ENCODE assay signal across 25 mouse cellular contexts in genomic region chr2:50337596-50337995, GRCm38 (mm10).
"Had no signal": no experiment of that assay in that cellular context is flagged by ENCODE, and none has a peak within 500 bp of the region (broad histone marks: within the 10 kb centered on the region; RNA-seq: fewer than 3 reads in every experiment).

No protein-coding gene starts in this region.

- H3K4me2 ChIP-seq: heart, embryonic 11.5 days; heart, embryonic 13.5 days; heart, embryonic 15.5 days; hindbrain, embryonic 13.5 days; hindbrain, embryonic 15.5 days; limb, embryonic 13.5 days; limb, embryonic 15.5 days; liver, embryonic 12.5 days had no signal

- H3K4me3 ChIP-seq: heart, adult 2 months; heart, embryonic 13.5 days; heart, embryonic 15.5 days; hindbrain, embryonic 13.5 days; hindbrain, embryonic 15.5 days; limb, embryonic 13.5 days; limb, embryonic 15.5 days; liver, embryonic 12.5 days had no signal

- H3K4me1 ChIP-seq: heart, embryonic 13.5 days; heart, embryonic 15.5 days; hindbrain, embryonic 13.5 days; hindbrain, embryonic 15.5 days; limb, embryonic 13.5 days; limb, embryonic 15.5 days; liver, embryonic 12.5 days had no signal

- H3K27me3 ChIP-seq: heart, embryonic 13.5 days; heart, embryonic 15.5 days; hindbrain, embryonic 13.5 days; hindbrain, embryonic 15.5 days; limb, embryonic 13.5 days; limb, embryonic 15.5 days; liver, embryonic 12.5 days had no signal

- H3K9me3 ChIP-seq: heart, embryonic 13.5 days; heart, embryonic 15.5 days; hindbrain, embryonic 13.5 days; hindbrain, embryonic 15.5 days; limb, embryonic 13.5 days; limb, embryonic 15.5 days; liver, embryonic 12.5 days had no signal

- ATAC-seq: hindbrain, postnatal 0 days; intestine, postnatal 0 days; liver, embryonic 12.5 days had no signal

- H3K9ac ChIP-seq: heart, embryonic 13.5 days; heart, embryonic 15.5 days; hindbrain, embryonic 13.5 days; hindbrain, embryonic 15.5 days; limb, embryonic 13.5 days; limb, embryonic 15.5 days; liver, embryonic 12.5 days; liver, embryonic 14.5 days had no signal

- H3K36me3 ChIP-seq: heart, embryonic 13.5 days; heart, embryonic 15.5 days; hindbrain, embryonic 13.5 days; hindbrain, embryonic 15.5 days; limb, embryonic 13.5 days; limb, embryonic 15.5 days; liver, embryonic 12.5 days had no signal

- H3K27ac ChIP-seq: heart, adult 2 months; heart, embryonic 13.5 days; heart, embryonic 15.5 days; hindbrain, embryonic 13.5 days; hindbrain, embryonic 15.5 days; hindbrain, postnatal 0 days; kidney, postnatal 0 days; limb, embryonic 13.5 days; limb, embryonic 15.5 days; liver, embryonic 12.5 days; liver, embryonic 14.5 days had no signal

- DNase-seq: gastrocnemius, postnatal 14 days; gastrocnemius, postnatal 36 days; heart, adult 11 months; heart, adult 2 months; heart, postnatal 14 days; heart, postnatal 36 days; kidney, adult 18-20 months; kidney, adult 8-10 months; kidney, postnatal 14 days; kidney, postnatal 36 days; layer of hippocampus, adult 9-11 months; layer of hippocampus, postnatal 36 days; left cerebral cortex, postnatal 4 days had no signal
